Mouse (Mus musculus): ENCODE measurements around the gene Cpeb3.
"Not testable (repeated sequence)": the region's sequence is repeated elsewhere in the genome, so short reads cannot be mapped to it uniquely, and the experiment has no call there.

The Cpeb3 gene

GRCm38 (mm10) chr19:37208176-37208755 is at the start of gene Cpeb3:
Cpeb3 (minus strand) TSS chr19:37208601.
- DNase-seq (ENCODE audit: low read depth), result peak; percentile 66

- peak; percentile 72 for DNase-seq (ENCODE audit: low read depth)
These were observed 46.9 kb upstream of the Cpeb3 start for GRCm38 (mm10) chr19:37255321-37255720.

- DNase-seq (ENCODE audit: low read depth), result no peak
These were observed 43.7 kb upstream of the Cpeb3 start for GRCm38 (mm10) chr19:37252104-37252503.

- peak; percentile 68 for DNase-seq (ENCODE audit: low read depth)
These were observed 39.8 kb upstream of the Cpeb3 start for GRCm38 (mm10) chr19:37248199-37248598.

GRCm38 (mm10) chr19:37246859-37247258 is 38.5 kb upstream of the Cpeb3 start:
- DNase-seq (ENCODE audit: low read depth), result no peak

- DNase-seq (ENCODE audit: low read depth), result no peak
These were observed 34.3 kb upstream of the Cpeb3 start for GRCm38 (mm10) chr19:37242707-37243106.

GRCm38 (mm10) chr19:37241201-37241600 is 32.8 kb upstream of the Cpeb3 start:
- peak; percentile 71 for DNase-seq (ENCODE audit: low read depth)

GRCm38 (mm10) chr19:37239096-37239495 is 30.7 kb upstream of the Cpeb3 start:
- DNase-seq (ENCODE audit: low read depth), result peak; percentile 60

GRCm38 (mm10) chr19:37238651-37239050 is 30.2 kb upstream of the Cpeb3 start:
- DNase-seq (ENCODE audit: low read depth), result no peak

- no peak for DNase-seq (ENCODE audit: low read depth)
These were observed 29.5 kb upstream of the Cpeb3 start for GRCm38 (mm10) chr19:37237712-37238437.

- no peak for DNase-seq (ENCODE audit: low read depth)
These were observed 28.9 kb upstream of the Cpeb3 start for GRCm38 (mm10) chr19:37237306-37237705.

GRCm38 (mm10) chr19:37235818-37236217 is 27.4 kb upstream of the Cpeb3 start:
- DNase-seq (ENCODE audit: low read depth), result no peak

- no peak for DNase-seq (ENCODE audit: low read depth)
These were observed 25.4 kb upstream of the Cpeb3 start for GRCm38 (mm10) chr19:37233561-37234539.

- not testable (repeated sequence) for DNase-seq (ENCODE audit: low read depth)
These were observed 24.2 kb upstream of the Cpeb3 start for GRCm38 (mm10) chr19:37232598-37232997.

- DNase-seq (ENCODE audit: low read depth), result no peak
These were observed 16.9 kb upstream of the Cpeb3 start for GRCm38 (mm10) chr19:37225197-37225862.

- DNase-seq (ENCODE audit: low read depth), result no peak
These were observed 6.3 kb upstream of the Cpeb3 start for GRCm38 (mm10) chr19:37214711-37215110.

- DNase-seq (ENCODE audit: low read depth), result no peak
These were observed 3.0 kb upstream of the Cpeb3 start for GRCm38 (mm10) chr19:37211416-37211815.

- DNase-seq (ENCODE audit: low read depth), result no peak
These were observed 2.1 kb upstream of the Cpeb3 start for GRCm38 (mm10) chr19:37210457-37210856.

GRCm38 (mm10) chr19:37209467-37210128 is 1.2 kb upstream of the Cpeb3 start:
- peak; percentile 26 for DNase-seq (ENCODE audit: low read depth)

GRCm38 (mm10) chr19:37208986-37209385 is 585 bp upstream of the Cpeb3 start:
- peak; percentile 48 for DNase-seq (ENCODE audit: low read depth)
